Comparison of ENCODE assay signal across 1 mouse cellular context in the genomic region with DNA sequence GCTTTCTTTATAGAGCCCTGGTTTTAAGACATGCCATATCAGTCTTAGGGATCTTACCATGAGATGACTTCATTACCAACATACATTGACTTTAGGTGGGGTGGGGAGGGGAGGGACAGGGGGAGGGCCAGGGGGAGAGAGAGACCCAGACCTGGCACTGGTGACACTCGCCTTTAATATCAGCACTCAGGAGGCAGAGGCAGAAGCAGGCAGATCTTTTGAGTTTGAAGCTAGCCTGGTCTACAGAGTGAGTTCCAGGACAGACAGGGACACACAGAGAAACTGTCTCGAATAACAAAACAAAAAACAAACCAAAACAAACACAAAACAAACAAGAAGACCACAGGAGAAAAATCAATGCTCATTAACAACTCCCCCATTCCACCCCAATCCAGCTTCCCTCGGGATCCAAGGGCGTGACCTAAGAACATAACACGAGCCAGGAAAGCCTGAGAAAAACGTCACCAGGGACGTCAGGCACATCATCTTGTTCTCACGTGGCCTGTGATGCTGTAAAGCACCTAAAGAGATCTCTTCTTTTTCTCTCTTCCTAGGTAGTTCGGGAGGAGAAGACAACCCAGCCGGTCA.
TF ChIP-seq lines count a peak whose summit lies in the region.

No protein-coding gene starts in this region.

TF ChIP-seq in MEL, 35 proteins besides CTCF, POLR2A, EP300 and RAD21 (continued from another document):
- TF ChIP-seq NELFE (IDR thresholded peaks at IDR 0.05; ENCODE audit: low read depth, low read length) (no peak), SMC3 (IDR thresholded peaks at IDR 0.05; ENCODE audit: low read depth, low read length) (no peak)
